Mouse (Mus musculus): Measurements from ENCODE around the gene Tmem18. TPM values are rescaled to one million over a fixed set of nuclear protein-coding genes. Genes with fewer than 3 reads are reported as not detected.

Gene Tmem18
- polyA plus RNA-seq, 2 experiments from 2014 or later = 15.0 to 22.0 TPM

Other genes with a start within 250 kb of the Tmem18 start
- not detected for gene Sntg2, start 211.1 kb upstream of the Tmem18 start, polyA plus RNA-seq (2017; shearing (Covaris generic))